Mouse (Mus musculus): ENCODE measurements around the gene Rrad. TPM values are rescaled to one million over a fixed set of nuclear protein-coding genes. Genes with fewer than 3 reads are reported as not detected.

The Rrad gene
- polyA plus RNA-seq, 1 experiment from 2014 or later, result 4.1 TPM

- no peak overlapping the region for H3K9ac ChIP-seq (ENCODE audit: low read depth, low read length)
- no peak overlapping the region for H3K4me2 ChIP-seq
Measured at GRCm38 (mm10) chr8:104606329-104606728, 24.8 kb downstream of the Rrad start.

DNA sequence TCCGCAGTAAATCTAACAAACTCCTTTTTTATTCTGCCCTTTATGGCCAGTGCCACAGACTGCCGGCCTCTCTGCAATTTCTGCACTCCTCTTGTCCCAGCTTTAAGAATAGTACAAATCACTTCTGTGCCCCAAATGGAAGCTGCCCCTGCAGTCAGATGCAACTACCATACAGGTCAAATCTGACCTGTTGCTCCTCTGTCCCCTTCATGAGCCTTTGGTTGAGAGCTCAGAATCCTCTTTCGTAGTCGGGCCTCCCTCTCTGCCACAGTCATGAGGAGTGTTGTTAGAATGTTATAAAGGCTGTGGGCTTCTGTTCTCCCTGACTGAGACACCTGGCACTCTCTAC is 27.9 kb downstream of the Rrad start:
- H3K4me1 ChIP-seq (replicated peaks; ENCODE audit: control insufficient read depth, insufficient read depth, low read length), result peaks cover 6% of the 10 kb centered on the region
- H3K4me3 ChIP-seq (ENCODE audit: low read depth, low read length), result no peak overlapping the region
- H3K4me2 ChIP-seq, result no peak overlapping the region
- 62% methylated on average over 4 of the region's 4 CpGs for WGBS
- 0 out of 2 replicates have a peak, but pooled peaks cover 3% of the 10 kb centered on the region for H3K27me3 ChIP-seq (replicated peaks; ENCODE audit: control insufficient read depth, insufficient read depth, low read length)
- H3K36me3 ChIP-seq (ENCODE audit: control insufficient read depth, insufficient read depth, low read length), result no peaks in the 10 kb centered on the region; the same call in 1 of the 2 replicates
- no peak overlapping the region for H3K27ac ChIP-seq (ENCODE audit: low read depth, low read length)
- no peak overlapping the region for H3K9ac ChIP-seq (ENCODE audit: low read depth, low read length)
- no peak for ATAC-seq (replicated peaks; ENCODE audit: low FRiP score)
- no peak for DNase-seq (ENCODE audit: low spot score)
- no peaks in the 10 kb centered on the region for H3K9me3 ChIP-seq (ENCODE audit: control insufficient read depth, low read length)

More at GRCm38 (mm10) chr8:104606329-104606728, 24.8 kb downstream of the Rrad start:
- Histone ChIP-seq H3K36me3 (ENCODE audit: control insufficient read depth, insufficient read depth, low read length) (no peaks in the 10 kb centered on the region), H3K4me1 (replicated peaks; ENCODE audit: control insufficient read depth, insufficient read depth, low read length) (peaks cover 6% of the 10 kb centered on the region), H3K4me3 (ENCODE audit: low read depth, low read length) (no peak overlapping the region), H3K27me3 (replicated peaks; ENCODE audit: control insufficient read depth, insufficient read depth, low read length) (0 out of 2 replicates have a peak, but pooled peaks cover 3% of the 10 kb centered on the region), H3K27ac (ENCODE audit: low read depth, low read length) (no peak overlapping the region), H3K9me3 (ENCODE audit: control insufficient read depth, low read length) (no peaks in the 10 kb centered on the region)
- DNase-seq (ENCODE audit: low spot score) (no peak), ATAC-seq (replicated peaks; ENCODE audit: low FRiP score) (no peak)
- WGBS, result 34% methylated on average over 6 of the region's 6 CpGs

DNA sequence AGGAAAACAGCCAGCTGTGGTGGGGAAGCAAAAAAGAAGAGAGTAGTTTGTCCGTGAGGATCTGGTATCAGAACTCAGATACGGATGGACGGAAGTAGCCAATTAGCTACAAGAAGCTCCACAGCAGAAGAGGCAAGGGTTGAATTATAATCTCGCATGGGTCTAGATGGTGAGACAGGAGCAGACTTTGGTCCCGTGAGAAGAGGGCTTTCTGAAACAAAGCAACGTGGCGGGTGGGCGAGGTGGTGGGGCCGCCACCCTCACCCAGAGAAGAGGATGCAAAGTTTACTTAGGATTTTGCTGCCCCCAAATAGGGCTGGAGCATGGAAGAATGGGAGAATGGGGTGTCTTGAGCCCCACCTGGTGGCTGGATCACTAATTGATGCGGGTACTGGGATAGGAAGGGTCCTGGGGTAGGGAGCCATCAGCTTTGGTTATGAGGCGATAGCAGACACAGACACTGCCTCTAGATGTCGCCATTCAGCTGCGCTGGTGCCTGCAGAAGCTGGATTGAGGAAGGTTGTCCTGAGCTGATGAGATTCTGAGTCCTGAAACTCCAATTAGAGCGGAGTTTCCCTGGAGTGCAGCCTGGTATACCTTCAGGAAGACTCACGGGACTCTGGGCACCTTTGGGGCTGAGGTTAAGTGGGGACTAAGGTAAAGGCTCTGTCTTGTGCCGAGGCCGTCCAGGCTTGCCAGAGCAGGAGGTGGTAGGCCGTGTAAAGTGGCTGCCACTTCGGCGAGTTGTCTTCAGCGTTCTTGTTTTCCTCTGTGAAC is 28.5 kb downstream of the Rrad start:
- DNase-seq (ENCODE audit: low spot score), result peak; percentile 81
- Histone ChIP-seq H3K4me1 (replicated peaks; ENCODE audit: control insufficient read depth, insufficient read depth, low read length) (peaks cover 6% of the 10 kb centered on the region), H3K9me3 (ENCODE audit: control insufficient read depth, low read length) (no peaks in the 10 kb centered on the region), H3K27ac (ENCODE audit: low read depth, low read length) (no peak overlapping the region), H3K4me3 (ENCODE audit: low read depth, low read length) (0 out of 2 replicates have a peak overlapping the region, but pooled peaks have one; percentile 17), H3K9ac (ENCODE audit: low read depth, low read length) (no peak overlapping the region), H3K4me2 (peak overlapping the region; percentile 59), H3K27me3 (replicated peaks; ENCODE audit: control insufficient read depth, insufficient read depth, low read length) (0 out of 2 replicates have a peak, but pooled peaks cover 3% of the 10 kb centered on the region), H3K36me3 (ENCODE audit: control insufficient read depth, insufficient read depth, low read length) (no peaks in the 10 kb centered on the region; the same call in 1 of the 2 replicates)
- peak; percentile 84 for ATAC-seq (replicated peaks; ENCODE audit: low FRiP score)
- WGBS, result 23% methylated on average over 21 of the region's 21 CpGs

DNA sequence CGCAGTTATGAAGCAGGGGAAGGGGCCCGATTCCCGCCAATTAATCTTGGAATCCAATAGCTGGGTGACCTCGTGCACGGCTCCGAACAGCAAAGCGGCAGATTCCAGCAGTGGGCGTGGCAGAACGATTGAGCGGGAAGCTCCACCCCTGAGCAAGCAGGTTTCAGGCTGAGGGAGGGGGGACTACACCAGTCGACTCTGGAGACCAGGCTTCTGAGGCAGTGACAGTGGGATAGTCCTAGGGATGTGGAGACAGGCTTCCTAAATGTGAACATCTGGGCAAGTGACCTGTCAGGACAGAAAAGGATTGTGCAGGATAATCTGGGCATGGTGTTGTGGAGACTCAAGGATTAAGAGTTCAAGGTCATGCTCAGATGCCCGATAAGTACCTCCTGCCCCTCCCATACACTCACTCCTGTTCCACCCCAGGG is 29.2 kb downstream of the Rrad start:
- DNase-seq (ENCODE audit: low spot score) (no peak), ATAC-seq (replicated peaks; ENCODE audit: low FRiP score) (peak; percentile 27)
- 0 out of 2 replicates have a peak, but pooled peaks cover 3% of the 10 kb centered on the region for H3K27me3 ChIP-seq (replicated peaks; ENCODE audit: control insufficient read depth, insufficient read depth, low read length)
- H3K9ac ChIP-seq (ENCODE audit: low read depth, low read length), result no peak overlapping the region
- H3K9me3 ChIP-seq (ENCODE audit: control insufficient read depth, low read length), result no peaks in the 10 kb centered on the region
- H3K4me3 ChIP-seq (ENCODE audit: low read depth, low read length), result 0 out of 2 replicates have a peak overlapping the region, but pooled peaks have one; percentile 17
- peaks cover 6% of the 10 kb centered on the region for H3K4me1 ChIP-seq (replicated peaks; ENCODE audit: control insufficient read depth, insufficient read depth, low read length)
- WGBS, result 2% methylated on average over 12 of the region's 12 CpGs
- peak overlapping the region; percentile 59 for H3K4me2 ChIP-seq
- no peak overlapping the region for H3K27ac ChIP-seq (ENCODE audit: low read depth, low read length)
- no peaks in the 10 kb centered on the region; the same call in 1 of the 2 replicates for H3K36me3 ChIP-seq (ENCODE audit: control insufficient read depth, insufficient read depth, low read length)

GRCm38 (mm10) chr8:104601386-104601785 is 29.7 kb downstream of the Rrad start:
- Histone ChIP-seq H3K9me3 (ENCODE audit: control insufficient read depth, low read length) (no peaks in the 10 kb centered on the region), H3K4me2 (peak overlapping the region; percentile 59), H3K4me1 (replicated peaks; ENCODE audit: control insufficient read depth, insufficient read depth, low read length) (peaks cover 6% of the 10 kb centered on the region), H3K27me3 (replicated peaks; ENCODE audit: control insufficient read depth, insufficient read depth, low read length) (0 out of 2 replicates have a peak, but pooled peaks cover 3% of the 10 kb centered on the region), H3K36me3 (ENCODE audit: control insufficient read depth, insufficient read depth, low read length) (no peaks in the 10 kb centered on the region; the same call in 1 of the 2 replicates), H3K9ac (ENCODE audit: low read depth, low read length) (no peak overlapping the region), H3K4me3 (ENCODE audit: low read depth, low read length) (no peak overlapping the region), H3K27ac (ENCODE audit: low read depth, low read length) (no peak overlapping the region)
- DNase-seq (ENCODE audit: low spot score), result no peak
- ATAC-seq (replicated peaks; ENCODE audit: low FRiP score), result no peak
- WGBS, result 31% methylated on average over 7 of the region's 7 CpGs

- H3K4me1 ChIP-seq (replicated peaks; ENCODE audit: control insufficient read depth, insufficient read depth, low read length), result peaks cover 11% of the 10 kb centered on the region
- H3K9me3 ChIP-seq (ENCODE audit: control insufficient read depth, low read length), result no peaks in the 10 kb centered on the region
- H3K9ac ChIP-seq (ENCODE audit: low read depth, low read length), result no peak overlapping the region
- peaks cover 13% of the 10 kb centered on the region for H3K36me3 ChIP-seq (ENCODE audit: control insufficient read depth, insufficient read depth, low read length)
- ATAC-seq (replicated peaks; ENCODE audit: low FRiP score) (no peak), DNase-seq (ENCODE audit: low spot score) (no peak)
- WGBS, result 60% methylated on average over 6 of the region's 6 CpGs
- H3K4me2 ChIP-seq, result no peak overlapping the region
- H3K27me3 ChIP-seq (replicated peaks; ENCODE audit: control insufficient read depth, insufficient read depth, low read length), result no peaks in the 10 kb centered on the region
- H3K27ac ChIP-seq (ENCODE audit: low read depth, low read length), result no peak overlapping the region
- no peak overlapping the region for H3K4me3 ChIP-seq (ENCODE audit: low read depth, low read length)
Measured at GRCm38 (mm10) chr8:104598496-104598895, 32.6 kb downstream of the Rrad start.

DNA sequence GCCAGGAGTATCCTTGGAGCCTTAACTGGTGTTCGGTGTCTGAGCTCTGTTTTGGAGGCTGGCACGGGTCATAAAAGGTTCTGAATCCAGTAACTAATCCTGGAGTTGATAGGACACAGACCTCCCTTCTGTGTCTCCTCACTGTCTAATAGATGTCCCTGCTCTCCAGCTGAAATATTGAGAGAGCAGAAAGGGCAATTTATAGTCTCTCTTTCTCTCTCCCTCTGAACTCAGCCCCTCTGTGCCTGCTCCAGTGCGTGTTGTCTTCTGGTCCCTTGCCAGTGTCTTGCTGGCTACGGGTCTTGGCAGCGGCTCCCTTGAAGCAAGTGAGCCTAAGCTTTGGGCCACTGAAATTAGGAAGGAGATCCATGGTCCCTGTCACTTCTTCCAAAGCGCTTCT is 33.5 kb downstream of the Rrad start:
- WGBS, result 77% methylated on average over 6 of the region's 6 CpGs
- H3K27me3 ChIP-seq (replicated peaks; ENCODE audit: control insufficient read depth, insufficient read depth, low read length), result no peaks in the 10 kb centered on the region
- H3K4me3 ChIP-seq (ENCODE audit: low read depth, low read length), result no peak overlapping the region
- peaks cover 13% of the 10 kb centered on the region for H3K36me3 ChIP-seq (ENCODE audit: control insufficient read depth, insufficient read depth, low read length)
- H3K9ac ChIP-seq (ENCODE audit: low read depth, low read length), result no peak overlapping the region
- DNase-seq (ENCODE audit: low spot score) (no peak), ATAC-seq (replicated peaks; ENCODE audit: low FRiP score) (no peak)
- no peaks in the 10 kb centered on the region for H3K9me3 ChIP-seq (ENCODE audit: control insufficient read depth, low read length)
- H3K4me2 ChIP-seq, result no peak overlapping the region
- no peak overlapping the region for H3K27ac ChIP-seq (ENCODE audit: low read depth, low read length)
- H3K4me1 ChIP-seq (replicated peaks; ENCODE audit: control insufficient read depth, insufficient read depth, low read length), result peaks cover 11% of the 10 kb centered on the region

DNA sequence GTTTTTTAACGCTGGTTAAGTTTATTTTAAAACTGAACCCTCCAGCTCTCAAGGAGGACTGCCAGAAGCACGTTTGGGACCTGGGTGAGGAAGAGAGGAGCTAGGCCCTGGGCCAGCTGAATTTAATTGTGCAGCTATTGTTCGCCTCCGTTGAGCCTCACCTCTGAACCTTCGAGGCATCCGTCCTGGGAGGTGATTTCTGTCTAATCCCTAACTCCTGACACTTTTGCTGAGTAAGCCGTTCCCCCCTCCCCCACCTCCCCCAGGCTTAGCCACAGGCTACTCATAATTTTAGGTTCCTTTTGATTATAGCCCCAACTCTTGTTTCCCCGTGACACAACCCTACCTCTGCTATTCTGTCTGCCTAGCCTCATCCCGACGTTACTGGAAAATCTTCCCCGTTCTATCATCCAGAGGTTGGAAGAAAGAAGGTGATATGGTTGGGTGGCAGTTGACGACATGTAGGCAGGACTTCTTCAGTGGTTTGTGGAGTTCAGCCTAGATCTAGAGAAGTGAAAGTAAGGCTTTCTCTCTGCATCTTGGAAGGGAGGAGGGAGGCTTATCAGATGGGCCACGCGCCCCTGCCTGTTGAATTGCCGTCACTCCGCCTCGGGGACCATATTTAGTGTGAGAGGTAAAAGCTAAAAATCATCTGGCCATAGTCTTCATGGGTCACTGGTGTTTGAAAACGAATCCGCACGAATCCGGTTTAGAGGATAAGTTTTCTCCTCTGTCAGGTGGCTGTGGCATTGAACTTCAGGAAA is 35.2 kb downstream of the Rrad start:
- Histone ChIP-seq H3K36me3 (ENCODE audit: control insufficient read depth, insufficient read depth, low read length) (peaks cover 13% of the 10 kb centered on the region), H3K9ac (ENCODE audit: low read depth, low read length) (no peak overlapping the region), H3K4me2 (0 out of 2 replicates have a peak overlapping the region, but pooled peaks have one; percentile 22), H3K27me3 (replicated peaks; ENCODE audit: control insufficient read depth, insufficient read depth, low read length) (no peaks in the 10 kb centered on the region), H3K9me3 (ENCODE audit: control insufficient read depth, low read length) (no peaks in the 10 kb centered on the region), H3K4me3 (ENCODE audit: low read depth, low read length) (no peak overlapping the region), H3K27ac (ENCODE audit: low read depth, low read length) (no peak overlapping the region), H3K4me1 (replicated peaks; ENCODE audit: control insufficient read depth, insufficient read depth, low read length) (peaks cover 4% of the 10 kb centered on the region)
- ATAC-seq (replicated peaks; ENCODE audit: low FRiP score) (no peak), DNase-seq (ENCODE audit: low spot score) (no peak)
- 79% methylated on average over 21 of the region's 21 CpGs for WGBS

Measured in liver, embryonic 11.5 days (tissue).